Mouse (Mus musculus): ENCODE measurements at regions not wholly inside any gene's neighbourhood (a gene's known extent, or its start where the extent isn't known, plus 50 kb on each side); places are given as distances from the start of the nearest gene placed in this dataset.

GRCm38 (mm10) chr13:110541288-110542148 lies 146.7 kb downstream of the Plk2 start:
- DNase-seq, result peak; percentile 62

- no peak for DNase-seq
Measured at GRCm38 (mm10) chr13:110542303-110543065, 147.6 kb downstream of the Plk2 start.

GRCm38 (mm10) chr13:110545454-110545853 lies 150.6 kb downstream of the Plk2 start:
- DNase-seq, result no peak

- no peak for DNase-seq
Measured at GRCm38 (mm10) chr13:110555529-110556319, 160.9 kb downstream of the Plk2 start.

GRCm38 (mm10) chr13:110556355-110557095 lies 161.7 kb downstream of the Plk2 start:
- peak; percentile 37 for DNase-seq

- peak; percentile 82 for DNase-seq
Measured at GRCm38 (mm10) chr13:110557930-110558727, 163.3 kb downstream of the Plk2 start.

- DNase-seq, result peak; percentile 78
Measured at GRCm38 (mm10) chr13:110560566-110560965, 165.7 kb downstream of the Plk2 start.

- DNase-seq, result no peak
Measured at GRCm38 (mm10) chr13:110562499-110562898, 167.7 kb downstream of the Plk2 start.

GRCm38 (mm10) chr13:110562902-110563301 lies 168.1 kb downstream of the Plk2 start:
- DNase-seq, result no peak

GRCm38 (mm10) chr13:110563967-110564366 lies 169.1 kb downstream of the Plk2 start:
- no peak for DNase-seq

GRCm38 (mm10) chr13:110568482-110569179 lies 173.8 kb downstream of the Plk2 start:
- no peak for DNase-seq

- DNase-seq, result no peak
Measured at GRCm38 (mm10) chr13:110569180-110569512, 174.3 kb downstream of the Plk2 start.

- DNase-seq, result no peak
Measured at GRCm38 (mm10) chr13:110570386-110570785, 175.5 kb downstream of the Plk2 start.

- DNase-seq, result no peak
Measured at GRCm38 (mm10) chr13:110573360-110574065, 178.7 kb downstream of the Plk2 start.

- DNase-seq, result no peak
Measured at GRCm38 (mm10) chr13:110574764-110575471, 180.1 kb downstream of the Plk2 start.

GRCm38 (mm10) chr13:110578159-110578558 lies 183.3 kb downstream of the Plk2 start:
- DNase-seq, result no peak

- DNase-seq, result no peak
Measured at GRCm38 (mm10) chr13:110580166-110580565, 185.3 kb downstream of the Plk2 start.

- DNase-seq, result no peak
Measured at GRCm38 (mm10) chr13:110580570-110580969, 185.7 kb downstream of the Plk2 start.

GRCm38 (mm10) chr13:110584765-110585164 lies 189.9 kb downstream of the Plk2 start:
- DNase-seq, result no peak

- no peak for DNase-seq
Measured at GRCm38 (mm10) chr13:110594630-110595029, 199.8 kb downstream of the Plk2 start.

Data from right cerebral cortex, adult 18-20 months (tissue).